Mouse (Mus musculus): ENCODE data around the gene Sms. TPM values are rescaled to one million over a fixed set of nuclear protein-coding genes. Genes with fewer than 3 reads are reported as not detected.

The Sms gene
- polyA plus RNA-seq, 1 experiment from 2014 or later, result 150 TPM

DNA sequence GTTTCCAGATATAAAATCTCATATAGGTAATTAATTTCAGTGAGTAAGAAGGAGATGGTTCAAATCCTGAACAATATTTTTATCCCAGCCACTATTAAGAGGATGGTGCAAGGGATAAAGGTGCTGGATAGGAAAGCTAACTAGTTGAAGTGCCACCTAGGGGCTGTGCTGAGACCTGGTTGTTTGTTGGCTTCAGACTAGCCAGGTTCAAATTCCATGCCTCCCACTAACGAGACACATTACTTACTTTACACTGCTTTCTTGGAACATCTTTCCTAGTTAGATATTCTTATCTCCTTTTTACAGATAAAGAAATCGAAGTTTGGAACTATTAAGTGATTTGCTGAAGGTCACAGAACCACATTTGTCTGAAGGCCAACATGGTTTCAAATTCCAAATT is 72.6 kb downstream of the Sms start:
- no peak overlapping the region for H3K9ac ChIP-seq
- no peaks in the 10 kb centered on the region for H3K36me3 ChIP-seq
- no peak overlapping the region for H3K4me3 ChIP-seq
- no peaks in the 10 kb centered on the region for H3K4me1 ChIP-seq (replicated peaks)
- no peak overlapping the region for H3K4me2 ChIP-seq
- H3K27ac ChIP-seq, result no peak overlapping the region
- H3K9me3 ChIP-seq, result no peaks in the 10 kb centered on the region
- ATAC-seq (ENCODE audit: low FRiP score), result no peak
- no peaks in the 10 kb centered on the region for H3K27me3 ChIP-seq
- WGBS, result 75% methylated on average over 2 of the region's 2 CpGs

DNA sequence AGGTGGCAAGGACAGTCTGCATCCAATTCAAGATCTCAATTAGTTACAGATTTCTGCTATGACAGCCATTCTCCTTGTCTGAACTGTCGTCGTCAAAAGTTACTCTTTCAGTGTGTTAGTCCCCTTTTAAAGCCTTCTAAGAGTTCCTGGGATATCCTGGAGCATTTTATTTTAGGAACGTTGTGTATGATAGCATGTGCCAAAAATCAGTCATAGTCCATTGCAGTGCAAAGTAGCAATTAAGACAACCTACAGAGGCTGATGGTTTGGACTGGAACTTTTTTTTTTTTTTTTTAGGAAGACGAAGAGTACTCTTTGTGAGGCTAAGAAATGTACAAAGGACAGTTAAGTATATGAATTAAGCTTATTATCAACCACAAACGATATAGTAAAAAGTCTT is 76.9 kb downstream of the Sms start, which contains the start of gene Phex:
Gene Phex (minus strand): TSS at position 101 of the 400 bp plus-strand sequence.
- Histone ChIP-seq H3K36me3 (no peaks in the 10 kb centered on the region), H3K27me3 (no peaks in the 10 kb centered on the region), H3K4me3 (no peak within 1 kb of the TSS), H3K9me3 (no peaks in the 10 kb centered on the region), H3K4me2 (no peak within 1 kb of the TSS), H3K4me1 (replicated peaks) (no peaks in the 10 kb centered on the region), H3K9ac (no peak within 1 kb of the TSS), H3K27ac (no peak within 1 kb of the TSS)
- no peak for ATAC-seq (ENCODE audit: low FRiP score)
- 69% methylated on average over 5 of the region's 5 CpGs for WGBS

DNA sequence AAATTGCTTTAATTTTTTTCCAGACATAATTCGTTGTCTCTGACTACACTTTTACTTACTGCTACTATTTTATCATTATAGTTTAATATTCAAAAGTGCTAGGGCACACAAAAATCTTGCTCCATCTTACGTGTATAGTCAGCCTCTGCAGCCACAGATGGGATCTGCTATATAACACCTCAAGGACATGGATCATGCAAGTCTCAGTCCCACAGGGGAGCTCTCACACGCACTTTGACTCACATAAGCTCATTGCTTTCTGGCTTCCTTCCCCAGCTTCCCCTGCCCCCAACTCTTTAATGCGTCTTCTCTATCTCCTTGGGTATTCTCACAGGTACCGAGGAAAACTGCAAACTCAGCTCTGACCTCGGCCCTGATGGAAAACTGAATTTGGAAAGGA is 87.2 kb downstream of the Sms start:
- Histone ChIP-seq H3K36me3 (no peaks in the 10 kb centered on the region), H3K4me3 (no peak overlapping the region), H3K9ac (no peak overlapping the region), H3K27me3 (no peaks in the 10 kb centered on the region), H3K4me1 (replicated peaks) (no peaks in the 10 kb centered on the region), H3K27ac (no peak overlapping the region), H3K4me2 (no peak overlapping the region), H3K9me3 (no peaks in the 10 kb centered on the region)
- WGBS, result 73% methylated on average over 6 of the region's 6 CpGs
- no peak for ATAC-seq (ENCODE audit: low FRiP score)

Other genes with a start within 250 kb of the Sms start
- 0.27 and 0.36 TPM in 2 replicates for gene Phex, start 77.0 kb downstream of the Sms start, polyA plus RNA-seq (2015; fragmentation: Nextera tagmentation; extraction: Ambion mirVana)
- gene Yy2, start 76.7 kb upstream of the Sms start, polyA plus RNA-seq (2015; fragmentation: Nextera tagmentation; extraction: Ambion mirVana), result 2.7 and 4.0 TPM in 2 replicates
- 27.5 and 30.9 TPM in 2 replicates for gene Mbtps2, start 106.4 kb upstream of the Sms start, polyA plus RNA-seq (2015; fragmentation: Nextera tagmentation; extraction: Ambion mirVana)
- gene Smpx, start 206.6 kb upstream of the Sms start, polyA plus RNA-seq (2015; fragmentation: Nextera tagmentation; extraction: Ambion mirVana), result 0.64 and 1.5 TPM in 2 replicates

Measured in hindbrain, embryonic 13.5 days (tissue).